Mouse (Mus musculus) spleen, adult 2 months (tissue): ENCODE data around the gene Exoc2. TPM values are rescaled to one million over a fixed set of nuclear protein-coding genes. Genes with fewer than 3 reads are reported as not detected.

ENCODE experiments used
- DNase-seq, 2 experiments: peaks; one replicate each; pipeline versions ENCODE4 v3.0.0 to v3.0.0-alpha.2; 2012 to 2021; ENCODE audit warnings: low spot score in 2 of 2, low read depth in 1 of 2
- H3K27ac ChIP-seq: fragments of 200-500 bp; 2 replicates; pipeline ENCODE4 v1.5.1; 2012; ENCODE audit warnings: low read length, inconsistent platforms; ENCODE audit not compliant: insufficient read depth
- H3K27me3 ChIP-seq: fragments of 200-500 bp; 2 replicates; pipeline ENCODE4 v1.6.1; 2012; ENCODE audit warnings: mild to moderate bottlenecking, moderate library complexity, low read length, inconsistent platforms; ENCODE audit not compliant: control insufficient read depth, insufficient read depth
- H3K36me3 ChIP-seq: fragments of 200-500 bp; 2 replicates; pipeline ENCODE4 v1.6.1; 2012; ENCODE audit warnings: mild to moderate bottlenecking, low read length, inconsistent platforms; ENCODE audit not compliant: control insufficient read depth, insufficient read depth
- H3K4me1 ChIP-seq: fragments of 200-500 bp; 2 replicates; pipeline ENCODE4 v1.6.1; 2011; ENCODE audit warnings: inconsistent platforms; ENCODE audit not compliant: control insufficient read depth, insufficient read depth, insufficient read length
- H3K4me3 ChIP-seq: fragments of 200-500 bp; 2 replicates; pipeline ENCODE4 v1.5.1; 2011; ENCODE audit warnings: mild to moderate bottlenecking, inconsistent platforms; ENCODE audit not compliant: insufficient read depth, insufficient read length; ENCODE audit errors: extremely low read depth
- CTCF ChIP-seq: fragments of 200-500 bp; IDR thresholded peaks from 2 replicates; pipeline ENCODE4 v1.5.1; 2011; ENCODE audit warnings: mild to moderate bottlenecking, inconsistent platforms; ENCODE audit not compliant: insufficient read depth, insufficient read length, insufficient replicate concordance; ENCODE audit errors: extremely low read depth
- POLR2A ChIP-seq: fragments of 200-500 bp; IDR thresholded peaks from 2 replicates; pipeline ENCODE4 v1.6.1; 2011; ENCODE audit warnings: low read depth, low read length, inconsistent platforms
- WGBS: fragments of 180-500 bp; shearing (Covaris S2); methylation state at CpG from one replicate; pipeline ENCODE4 v1.1.7; 2018; 5-methylcytosine and 5-hydroxymethylcytosine counted together
- polyA plus RNA-seq: library from polyadenylated mRNA; depleted of rRNA; stranded (reverse); fragments of >200 nt; gene quantifications from 2 replicates; pipeline ENCODE4 v1.2.3, GENCODE M21; 2012

Gene Exoc2
- polyA plus RNA-seq, 1 experiment = 8.1 TPM

GRCm38 (mm10) chr13:30986934-30987455 is 13.1 kb upstream of the Exoc2 start:
- TF ChIP-seq POLR2A (no peak), CTCF (no peak)
- no peaks in the 10 kb centered on the region for H3K27me3 ChIP-seq
- H3K27ac ChIP-seq = no peak overlapping the region
- no peak for DNase-seq
- H3K4me1 ChIP-seq = no peaks in the 10 kb centered on the region
- no peak overlapping the region for H3K4me3 ChIP-seq
- 24% methylated on average over 10 of the region's 10 CpGs for WGBS
- H3K36me3 ChIP-seq = no peaks in the 10 kb centered on the region

DNA sequence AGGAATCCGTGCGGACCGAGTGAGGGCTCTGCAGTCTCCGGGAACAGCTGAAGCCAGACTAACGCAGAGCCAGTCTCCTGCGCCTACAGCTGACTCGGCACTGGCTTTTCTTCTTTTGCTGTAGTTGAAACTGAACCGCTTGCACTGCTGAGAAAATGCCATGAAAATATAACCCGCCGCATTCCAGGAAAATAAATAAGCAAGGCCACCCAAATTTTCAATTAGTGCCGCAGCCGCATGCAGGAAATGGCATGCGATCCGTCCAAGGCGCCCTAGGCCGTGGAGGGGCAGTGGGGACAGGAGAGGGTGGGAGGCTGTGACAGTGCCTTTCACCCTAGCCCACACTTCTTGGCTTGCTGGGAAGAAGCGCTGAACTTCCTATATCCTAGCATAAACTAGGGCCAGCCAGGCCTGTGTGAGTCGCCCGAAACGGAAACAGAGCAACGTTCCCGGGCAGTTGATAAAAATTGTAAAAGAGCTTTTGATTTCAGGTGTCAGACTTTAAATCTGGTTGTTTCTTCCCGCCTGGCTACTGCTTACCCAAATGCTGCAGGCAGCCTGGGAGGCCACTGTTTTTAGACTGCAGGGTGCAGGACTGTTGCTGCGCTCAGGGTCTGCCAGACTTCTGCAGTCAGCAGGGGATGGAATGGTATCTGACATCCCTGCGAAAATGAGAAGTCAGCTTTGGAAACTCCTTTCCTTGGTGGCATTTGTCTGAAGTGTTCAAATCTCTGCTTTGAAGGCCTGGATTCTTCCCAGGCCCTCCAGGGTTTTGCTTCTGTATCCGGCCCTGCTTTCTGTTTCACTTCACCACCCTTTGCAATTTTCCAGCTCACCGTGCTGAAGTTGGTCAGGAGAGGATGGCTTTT is 11.9 kb upstream of the Exoc2 start:
- no peaks in the 10 kb centered on the region for H3K4me1 ChIP-seq
- WGBS = 32% methylated on average over 27 of the region's 27 CpGs
- no peaks in the 10 kb centered on the region for H3K27me3 ChIP-seq
- 0 out of 2 replicates have a peak overlapping the region, but pooled peaks have one; percentile 6 for H3K27ac ChIP-seq
- H3K36me3 ChIP-seq = no peaks in the 10 kb centered on the region
- TF ChIP-seq CTCF = no peak
- no peak for TF ChIP-seq POLR2A
- no peak for DNase-seq
- H3K4me3 ChIP-seq = peak overlapping the region; percentile 26; the same call in 1 of the 2 replicates

- DNase-seq = no peak
- Histone ChIP-seq H3K4me1 (no peaks in the 10 kb centered on the region), H3K36me3 (no peaks in the 10 kb centered on the region), H3K4me3 (peak overlapping the region; percentile 26; the same call in 1 of the 2 replicates), H3K27me3 (no peaks in the 10 kb centered on the region), H3K27ac (no peak overlapping the region)
- WGBS = 41% methylated on average over 13 of the region's 13 CpGs
- TF ChIP-seq POLR2A = no peak
These were observed 11.3 kb upstream of the Exoc2 start for GRCm38 (mm10) chr13:30985275-30985597.

GRCm38 (mm10) chr13:30981666-30982065 is 7.8 kb upstream of the Exoc2 start:
- Histone ChIP-seq H3K4me1 (no peaks in the 10 kb centered on the region), H3K4me3 (no peak overlapping the region), H3K36me3 (no peaks in the 10 kb centered on the region), H3K27me3 (no peaks in the 10 kb centered on the region), H3K27ac (no peak overlapping the region)
- peak; percentile 27 to 59 for DNase-seq
- 47% methylated on average over 1 of the region's 1 CpGs for WGBS
- TF ChIP-seq CTCF (peak; percentile 49; the same call in 1 of the 2 replicates), POLR2A (no peak)

GRCm38 (mm10) chr13:30978224-30978623 is 4.3 kb upstream of the Exoc2 start:
- no peak overlapping the region for H3K4me3 ChIP-seq
- H3K36me3 ChIP-seq = no peaks in the 10 kb centered on the region
- DNase-seq = no peak
- 86% methylated on average over 4 of the region's 4 CpGs for WGBS
- no peaks in the 10 kb centered on the region for H3K27me3 ChIP-seq
- no peak overlapping the region for H3K27ac ChIP-seq
- peaks cover 4% of the 10 kb centered on the region; the same call in 1 of the 2 replicates for H3K4me1 ChIP-seq
- no peak for TF ChIP-seq CTCF
- TF ChIP-seq POLR2A = no peak

DNA sequence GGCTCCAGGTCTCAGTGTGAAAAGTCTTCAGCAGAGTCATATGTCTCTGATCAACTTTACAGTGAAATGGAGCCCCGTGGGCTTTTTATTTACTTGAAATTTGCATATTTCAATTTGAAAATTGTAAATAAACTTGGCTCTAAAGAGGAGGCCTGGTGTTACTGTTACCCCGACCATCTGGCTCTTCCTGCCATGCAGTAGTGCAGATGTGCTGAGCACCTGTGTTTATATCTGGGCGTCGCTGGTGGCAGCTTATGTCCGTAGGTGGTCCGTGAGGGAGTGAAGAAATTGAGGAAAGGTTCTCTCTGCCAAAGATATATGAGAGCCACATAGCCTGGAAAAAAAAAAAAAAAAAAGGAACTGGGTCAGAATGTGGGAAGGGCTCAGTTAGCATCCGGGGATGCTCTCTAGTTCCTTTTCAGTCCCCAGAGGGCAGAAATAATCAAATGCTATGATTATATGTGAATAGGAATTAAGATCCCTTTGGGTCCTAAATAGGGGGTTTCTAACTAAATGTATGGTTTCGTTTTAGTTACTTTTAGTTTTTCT is 2.7 kb upstream of the Exoc2 start:
- H3K4me3 ChIP-seq = no peak overlapping the region
- no peaks in the 10 kb centered on the region for H3K36me3 ChIP-seq
- no peak for DNase-seq
- H3K27me3 ChIP-seq = no peaks in the 10 kb centered on the region
- H3K27ac ChIP-seq = no peak overlapping the region
- TF ChIP-seq CTCF (no peak), POLR2A (no peak)
- peaks cover 4% of the 10 kb centered on the region for H3K4me1 ChIP-seq
- WGBS = 58% methylated on average over 8 of the region's 8 CpGs

- TF ChIP-seq CTCF = no peak
- TF ChIP-seq POLR2A = no peak
- peaks cover 6% of the 10 kb centered on the region for H3K4me1 ChIP-seq
- DNase-seq = no peak
- no peaks in the 10 kb centered on the region for H3K27me3 ChIP-seq
- WGBS = 37% methylated on average over 5 of the region's 5 CpGs
- peak overlapping the region; percentile 45; the same call in 1 of the 2 replicates for H3K27ac ChIP-seq
- H3K4me3 ChIP-seq = peak overlapping the region; percentile 91
- no peaks in the 10 kb centered on the region for H3K36me3 ChIP-seq
These were observed 346 bp upstream of the Exoc2 start for GRCm38 (mm10) chr13:30974247-30974630.
